Mouse (Mus musculus) forebrain, embryonic 16.5 days (tissue): Measurements from ENCODE around the gene Def8. TPM values are rescaled to one million over a fixed set of nuclear protein-coding genes. Genes with fewer than 3 reads are reported as not detected.
"Not testable (repeated sequence)": the region's sequence is repeated elsewhere in the genome, so short reads cannot be mapped to it uniquely, and the experiment has no call there.

ENCODE experiments used
- ATAC-seq: fragments of 200-750 bp; cut with Nextera tagmentation; 2 replicates; pipeline ENCODE4 v1.8.0; 2017; ENCODE audit warnings: mild to moderate bottlenecking, moderate library complexity
- H3K27ac ChIP-seq: fragments of 300-500 bp; sonication (generic); 2 replicates; pipeline ENCODE4 v1.5.1; 2014; ENCODE audit warnings: low read length, control low read depth
- H3K27me3 ChIP-seq: fragments of 300-500 bp; sonication (generic); replicated peaks from 2 replicates; pipeline ENCODE4 v1.6.1; 2014; ENCODE audit warnings: low read length; ENCODE audit not compliant: control insufficient read depth, insufficient read depth
- H3K36me3 ChIP-seq: fragments of 300-500 bp; sonication (generic); 2 replicates; pipeline ENCODE4 v1.6.1; 2014; ENCODE audit not compliant: control insufficient read depth, insufficient read depth
- H3K4me1 ChIP-seq: fragments of 300-500 bp; sonication (generic); replicated peaks from 2 replicates; pipeline ENCODE4 v1.6.1; 2014; ENCODE audit warnings: low read length; ENCODE audit not compliant: control insufficient read depth, insufficient read depth
- H3K4me2 ChIP-seq: fragments of 300-500 bp; sonication (generic); 2 replicates; pipeline ENCODE4 v1.6.1; 2014; ENCODE audit warnings: mild to moderate bottlenecking, low read length, control low read depth
- H3K4me3 ChIP-seq: fragments of 300-500 bp; sonication (generic); replicated peaks from 2 replicates; pipeline ENCODE4 v1.5.1; 2014; ENCODE audit warnings: mild to moderate bottlenecking, low read length, control low read depth
- H3K9ac ChIP-seq: fragments of 300-500 bp; sonication (generic); replicated peaks from 2 replicates; pipeline ENCODE4 v1.6.1; 2014; ENCODE audit warnings: low read depth, low read length, control low read depth
- H3K9me3 ChIP-seq: fragments of 300-500 bp; sonication (generic); 2 replicates; pipeline ENCODE4 v1.6.1; 2016; ENCODE audit warnings: low read length; ENCODE audit not compliant: control insufficient read depth
- WGBS: fragments of 180-500 bp; shearing (Covaris S2); extraction: QIAGEN DNeasy Blood & Tissue Kit; methylation state at CpG from one replicate; pipeline ENCODE4 v1.1.7; 2014; 5-methylcytosine and 5-hydroxymethylcytosine counted together
- polyA plus RNA-seq: library from polyadenylated mRNA; unstranded; fragments of >200 nt; fragmentation: Nextera tagmentation; extraction: Ambion mirVana; gene quantifications from 2 replicates; pipeline ENCODE4 v1.2.1, GENCODE M21; 2015

The Def8 gene
- polyA plus RNA-seq, 1 experiment from 2014 or later: 48.3 TPM

DNA sequence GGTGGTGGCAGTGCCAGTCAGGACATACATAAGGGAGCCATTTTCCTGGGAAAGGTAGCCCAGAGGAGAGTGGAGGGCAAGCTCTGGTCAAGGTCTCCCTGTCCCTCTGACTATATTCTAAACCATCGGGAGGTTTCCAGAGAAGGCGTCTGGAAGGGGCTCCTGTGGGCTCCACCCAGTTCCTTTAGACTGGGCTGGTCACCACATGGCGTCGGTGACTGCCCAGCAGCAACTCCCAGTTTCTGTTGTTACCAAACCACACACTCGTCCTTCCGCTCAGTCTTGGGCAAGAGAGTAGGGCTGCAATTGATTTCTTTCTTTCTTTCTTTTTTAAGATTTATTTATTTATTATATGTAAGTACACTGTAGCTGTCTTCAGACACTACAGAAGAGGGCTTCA is 20.8 kb downstream of the Def8 start:
- ATAC-seq: no peak
- no peaks in the 10 kb centered on the region for H3K9me3 ChIP-seq
- no peak overlapping the region for H3K4me3 ChIP-seq
- WGBS: 92% methylated on average over 6 of the region's 6 CpGs
- H3K4me1 ChIP-seq: peaks cover 12% of the 10 kb centered on the region
- no peaks in the 10 kb centered on the region for H3K27me3 ChIP-seq
- no peak overlapping the region for H3K9ac ChIP-seq
- H3K36me3 ChIP-seq: no peaks in the 10 kb centered on the region
- H3K4me2 ChIP-seq: peak overlapping the region; percentile 83
- H3K27ac ChIP-seq: no peak overlapping the region

DNA sequence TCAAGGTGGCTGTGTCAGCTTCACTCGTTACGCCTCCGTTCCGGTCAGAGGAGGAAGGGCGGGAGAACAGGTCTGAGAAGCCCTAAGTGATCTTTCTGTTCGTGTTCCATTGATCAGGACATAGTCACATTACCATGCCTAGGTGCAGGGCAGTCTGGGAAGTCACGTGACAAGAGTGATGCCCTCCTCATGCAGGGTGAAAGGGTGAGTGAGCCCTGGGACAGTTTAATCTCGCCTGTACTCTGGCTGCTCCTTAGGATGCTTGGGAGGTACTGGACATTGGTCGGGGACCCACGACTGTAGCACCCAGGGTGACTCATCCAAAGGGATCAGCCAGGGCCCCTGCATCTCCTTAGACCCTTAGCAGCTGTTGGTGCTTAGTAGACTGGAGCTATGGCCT is 22.7 kb downstream of the Def8 start:
- Histone ChIP-seq H3K4me3 (no peak overlapping the region), H3K4me2 (no peak overlapping the region), H3K4me1 (peaks cover 12% of the 10 kb centered on the region), H3K27me3 (no peaks in the 10 kb centered on the region), H3K9ac (no peak overlapping the region), H3K27ac (no peak overlapping the region), H3K36me3 (no peaks in the 10 kb centered on the region), H3K9me3 (no peaks in the 10 kb centered on the region)
- no peak for ATAC-seq
- WGBS: 92% methylated on average over 10 of the region's 10 CpGs

- no peak overlapping the region for H3K4me2 ChIP-seq
- ATAC-seq: no peak
- WGBS: 95% methylated on average over 6 of the region's 6 CpGs
- no peaks in the 10 kb centered on the region for H3K27me3 ChIP-seq
- no peak overlapping the region for H3K27ac ChIP-seq
- H3K4me3 ChIP-seq: no peak overlapping the region
- peaks cover 12% of the 10 kb centered on the region for H3K4me1 ChIP-seq
- no peaks in the 10 kb centered on the region for H3K36me3 ChIP-seq
- no peak overlapping the region for H3K9ac ChIP-seq
- no peaks in the 10 kb centered on the region for H3K9me3 ChIP-seq
Observed at GRCm38 (mm10) chr8:123446799-123447198, 23.5 kb downstream of the Def8 start.

DNA sequence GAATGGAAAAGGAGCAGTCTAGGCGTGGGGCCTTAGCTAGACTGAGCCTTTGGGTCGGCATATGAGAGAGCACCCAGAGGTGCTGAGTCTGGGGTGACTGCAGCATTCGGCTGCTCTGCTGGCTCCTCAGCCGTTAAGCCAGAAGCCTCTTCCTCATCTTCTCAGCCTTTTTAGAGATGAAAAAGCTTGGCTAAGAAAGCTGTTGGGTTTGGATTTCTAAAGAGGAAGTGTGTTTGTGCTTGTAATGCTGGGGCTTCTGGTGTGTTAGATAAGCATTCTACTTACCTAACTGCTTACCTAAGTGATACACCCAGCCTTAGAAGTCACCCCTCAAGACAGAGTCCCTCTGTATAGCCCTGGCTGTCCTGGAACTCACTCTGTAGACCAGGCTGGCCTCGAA is 27.5 kb downstream of the Def8 start:
- no peak overlapping the region for H3K9ac ChIP-seq
- H3K27ac ChIP-seq: no peak overlapping the region
- no peaks in the 10 kb centered on the region for H3K9me3 ChIP-seq
- H3K4me1 ChIP-seq: no peaks in the 10 kb centered on the region
- no peak for ATAC-seq
- H3K4me3 ChIP-seq: no peak overlapping the region
- 91% methylated on average over 5 of the region's 5 CpGs for WGBS
- peaks cover 16% of the 10 kb centered on the region for H3K36me3 ChIP-seq
- H3K4me2 ChIP-seq: no peak overlapping the region
- H3K27me3 ChIP-seq: no peaks in the 10 kb centered on the region

DNA sequence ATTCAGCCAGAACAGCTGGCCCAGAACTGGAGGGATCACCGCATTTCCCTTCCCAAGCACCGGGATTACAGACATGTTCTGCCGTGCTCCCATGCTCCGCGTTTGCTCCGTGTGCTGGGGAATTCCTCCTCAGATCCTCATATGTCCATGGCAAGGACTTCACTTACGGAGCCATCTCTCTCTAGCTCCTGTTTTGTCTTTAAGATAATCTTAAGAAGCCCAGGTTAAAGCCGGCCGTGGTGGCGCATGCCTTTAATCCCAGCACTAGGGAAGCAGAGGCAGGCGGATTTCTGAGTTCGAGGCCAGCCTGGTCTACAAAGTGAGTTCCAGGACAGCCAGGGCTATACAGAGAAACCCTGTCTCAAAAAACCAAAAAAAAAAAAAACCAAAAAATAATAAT is 28.4 kb downstream of the Def8 start:
- H3K4me3 ChIP-seq, H3K27me3 ChIP-seq, H3K4me1 ChIP-seq, H3K4me2 ChIP-seq, H3K27ac ChIP-seq, ATAC-seq, H3K9me3 ChIP-seq, H3K9ac ChIP-seq: not testable (repeated sequence)
- peaks cover 16% of the 10 kb centered on the region for H3K36me3 ChIP-seq
- 92% methylated on average over 12 of the region's 12 CpGs for WGBS

DNA sequence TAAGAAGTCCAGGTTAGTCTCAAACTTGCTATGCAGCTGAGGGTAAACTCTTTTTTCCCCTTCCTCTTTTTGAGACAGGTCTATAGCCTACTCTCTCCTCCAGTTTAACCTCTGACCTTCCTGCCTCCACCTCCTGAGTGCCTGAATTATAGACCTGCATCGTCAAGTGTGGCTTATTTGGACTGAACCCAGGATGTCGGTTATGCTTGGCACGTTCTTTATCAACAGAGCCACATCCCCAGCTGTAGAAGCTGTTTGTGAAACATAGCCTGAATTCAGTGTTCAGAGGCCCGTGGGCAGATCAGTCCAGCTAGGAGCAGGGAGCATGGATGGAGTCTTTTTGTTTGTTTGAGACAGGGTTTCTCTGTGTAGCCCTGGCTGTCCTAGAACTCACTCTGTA is 28.8 kb downstream of the Def8 start:
- Histone ChIP-seq H3K36me3 (peaks cover 16% of the 10 kb centered on the region), H3K27ac (no peak overlapping the region), H3K27me3 (no peaks in the 10 kb centered on the region), H3K4me3 (no peak overlapping the region), H3K4me2 (no peak overlapping the region), H3K9me3 (no peaks in the 10 kb centered on the region), H3K4me1 (no peaks in the 10 kb centered on the region), H3K9ac (no peak overlapping the region)
- 83% methylated on average over 4 of the region's 4 CpGs for WGBS
- no peak for ATAC-seq

GRCm38 (mm10) chr8:123453291-123453690 is 30.0 kb downstream of the Def8 start:
- Histone ChIP-seq H3K27ac (no peak overlapping the region), H3K4me1 (no peaks in the 10 kb centered on the region), H3K9me3 (no peaks in the 10 kb centered on the region), H3K27me3 (no peaks in the 10 kb centered on the region), H3K36me3 (peaks cover 19% of the 10 kb centered on the region), H3K9ac (no peak overlapping the region), H3K4me3 (no peak overlapping the region), H3K4me2 (no peak overlapping the region)
- WGBS: 82% methylated on average over 7 of the region's 7 CpGs
- ATAC-seq: no peak

- Histone ChIP-seq H3K36me3 (peaks cover 25% of the 10 kb centered on the region), H3K4me1 (no peaks in the 10 kb centered on the region), H3K27ac (no peak overlapping the region), H3K4me3 (no peak overlapping the region), H3K9me3 (no peaks in the 10 kb centered on the region), H3K4me2 (no peak overlapping the region), H3K27me3 (no peaks in the 10 kb centered on the region), H3K9ac (no peak overlapping the region)
- 92% methylated on average over 5 of the region's 5 CpGs for WGBS
- no peak for ATAC-seq
Observed at GRCm38 (mm10) chr8:123453951-123454350, 30.6 kb downstream of the Def8 start.

DNA sequence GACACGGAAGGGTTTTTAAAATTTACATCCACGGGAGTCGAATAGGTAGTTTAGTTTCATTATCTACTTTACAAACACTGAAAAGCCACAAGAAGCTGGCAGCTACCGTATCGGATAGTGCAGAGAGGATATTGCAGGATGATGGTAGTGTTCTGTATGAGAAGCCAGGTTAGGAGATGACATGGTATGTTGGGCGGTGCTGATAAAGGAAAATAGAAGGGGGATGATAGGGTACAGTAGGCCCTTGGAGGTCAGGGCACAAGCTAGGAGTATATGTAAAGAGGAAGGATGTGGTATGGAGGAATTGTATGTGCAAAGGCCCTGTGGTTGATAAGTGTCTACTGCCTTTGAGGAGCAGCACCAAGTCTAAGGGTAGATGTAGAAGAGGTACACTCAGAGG is 31.2 kb downstream of the Def8 start:
- H3K4me1 ChIP-seq: no peaks in the 10 kb centered on the region
- no peak overlapping the region for H3K4me2 ChIP-seq
- H3K9ac ChIP-seq: no peak overlapping the region
- WGBS: 96% methylated on average over 6 of the region's 6 CpGs
- no peak overlapping the region for H3K4me3 ChIP-seq
- H3K27ac ChIP-seq: no peak overlapping the region
- no peaks in the 10 kb centered on the region for H3K9me3 ChIP-seq
- H3K27me3 ChIP-seq: no peaks in the 10 kb centered on the region
- no peak for ATAC-seq
- peaks cover 28% of the 10 kb centered on the region for H3K36me3 ChIP-seq

DNA sequence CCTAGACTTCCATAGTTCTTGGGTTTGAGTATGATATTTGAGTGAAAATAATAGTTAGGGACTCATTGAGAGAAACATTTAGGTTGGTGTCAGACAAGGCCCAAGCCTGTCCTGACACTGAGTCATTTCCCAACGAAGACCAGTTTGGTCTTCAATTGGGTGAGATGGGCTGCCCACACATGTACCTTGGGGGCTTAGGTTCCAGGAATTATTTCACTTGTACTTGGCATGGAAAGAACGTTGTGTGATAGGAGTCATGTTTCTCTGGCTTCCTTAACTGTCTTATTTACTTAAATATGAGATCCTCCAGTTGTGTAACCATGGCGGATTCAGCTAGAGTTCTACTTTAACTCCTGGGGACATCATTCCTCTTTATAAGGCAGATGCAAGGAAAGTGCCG is 40.3 kb downstream of the Def8 start:
- H3K4me1 ChIP-seq: no peaks in the 10 kb centered on the region
- no peak overlapping the region for H3K4me3 ChIP-seq
- no peak for ATAC-seq
- no peak overlapping the region for H3K27ac ChIP-seq
- H3K4me2 ChIP-seq: no peak overlapping the region
- no peak overlapping the region for H3K9ac ChIP-seq
- H3K9me3 ChIP-seq: no peaks in the 10 kb centered on the region
- WGBS: 93% methylated on average over 4 of the region's 4 CpGs
- no peaks in the 10 kb centered on the region for H3K27me3 ChIP-seq
- H3K36me3 ChIP-seq: peaks cover 17% of the 10 kb centered on the region
